Mouse (Mus musculus) c-Kit-positive CD71-positive TER-119-negative erythroid progenitor cells, embryonic 14.5 days (primary cell): Measurements from ENCODE around the gene Unc119.

Source experiments
- DNase-seq: peaks from one replicate; pipeline ENCODE4 v3.0.0-alpha.2; 2013; ENCODE audit warnings: low read depth

The Unc119 gene

DNA sequence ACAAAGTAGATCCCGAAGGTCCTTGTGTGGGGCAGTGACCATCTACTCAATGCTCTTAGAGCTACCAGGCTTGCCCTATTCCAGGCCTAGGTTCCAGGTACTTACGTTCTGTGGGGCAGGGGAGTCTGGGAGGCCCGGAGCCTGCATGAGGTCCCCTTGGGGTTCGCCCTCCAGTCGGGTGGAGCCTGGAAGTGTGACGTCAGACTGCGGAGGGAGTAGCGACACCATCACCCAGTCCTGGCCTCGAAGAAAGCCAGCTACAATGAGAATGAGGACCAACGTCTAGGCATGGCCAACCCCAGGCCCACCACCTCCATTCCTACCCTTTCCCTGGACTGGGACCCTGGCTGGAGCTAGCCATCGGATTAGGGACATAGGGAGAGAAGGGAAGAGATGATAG lies 28.4 kb downstream of the Unc119 start:
- no peak for DNase-seq

DNA sequence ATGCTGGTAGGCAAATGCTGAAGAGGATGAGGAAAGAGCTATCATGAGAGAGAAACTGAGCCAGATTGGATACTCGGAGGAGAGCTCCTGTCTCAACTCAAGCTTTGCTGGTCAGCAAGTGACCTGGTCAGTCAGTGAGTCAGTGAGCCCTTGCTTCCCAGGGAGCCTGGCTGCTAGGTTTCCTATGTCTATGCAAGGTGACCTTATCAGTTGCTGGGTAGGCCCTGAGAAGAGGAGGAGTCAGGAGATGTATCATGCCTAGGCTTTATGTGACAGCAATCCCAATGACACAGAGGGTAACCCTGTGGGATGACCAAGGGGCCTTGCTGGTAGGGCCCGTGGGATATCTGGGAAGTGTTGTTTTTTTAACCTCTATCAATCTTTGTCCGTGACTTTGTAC lies 28.9 kb downstream of the Unc119 start:
- no peak for DNase-seq

DNA sequence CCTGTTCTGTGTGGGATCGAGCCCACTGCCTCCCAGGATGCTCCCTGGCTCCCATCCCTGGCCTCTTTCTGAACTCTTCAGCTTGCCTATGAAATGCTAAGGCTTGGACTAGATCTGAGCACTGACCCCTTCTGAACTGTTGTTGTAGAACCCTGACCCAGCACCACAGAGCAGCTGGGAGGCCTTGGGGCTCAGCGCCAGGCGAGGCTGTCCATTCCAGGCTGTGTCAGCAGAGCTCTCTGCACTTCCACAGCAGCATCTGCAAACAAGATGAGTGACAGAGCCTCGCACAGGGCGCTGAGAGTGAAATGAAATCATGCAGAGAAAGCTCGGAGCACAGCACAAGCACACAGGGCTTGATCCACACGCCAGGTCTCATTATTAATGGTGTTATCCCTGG lies 29.3 kb downstream of the Unc119 start:
- DNase-seq: no peak

DNA sequence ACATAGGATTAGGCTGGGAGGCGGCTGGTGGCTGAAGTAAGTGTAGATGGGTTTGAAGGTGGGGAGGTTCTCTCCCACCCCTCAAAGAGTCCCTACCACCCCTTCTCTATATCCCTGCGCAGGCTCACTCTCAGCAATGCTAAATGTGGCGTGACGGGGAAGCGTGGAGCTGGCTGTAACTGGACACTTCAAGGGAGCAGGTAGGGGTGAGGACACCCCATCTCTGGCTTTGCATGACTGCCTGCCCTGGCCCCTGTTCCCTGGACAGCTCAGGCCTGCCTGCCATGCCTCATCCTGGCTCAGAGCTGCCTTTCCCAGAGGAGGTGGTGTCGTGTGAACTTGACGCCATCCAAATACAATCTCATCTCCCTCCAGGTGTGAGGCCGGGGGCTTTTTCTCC lies 30.9 kb downstream of the Unc119 start:
- DNase-seq: no peak

DNA sequence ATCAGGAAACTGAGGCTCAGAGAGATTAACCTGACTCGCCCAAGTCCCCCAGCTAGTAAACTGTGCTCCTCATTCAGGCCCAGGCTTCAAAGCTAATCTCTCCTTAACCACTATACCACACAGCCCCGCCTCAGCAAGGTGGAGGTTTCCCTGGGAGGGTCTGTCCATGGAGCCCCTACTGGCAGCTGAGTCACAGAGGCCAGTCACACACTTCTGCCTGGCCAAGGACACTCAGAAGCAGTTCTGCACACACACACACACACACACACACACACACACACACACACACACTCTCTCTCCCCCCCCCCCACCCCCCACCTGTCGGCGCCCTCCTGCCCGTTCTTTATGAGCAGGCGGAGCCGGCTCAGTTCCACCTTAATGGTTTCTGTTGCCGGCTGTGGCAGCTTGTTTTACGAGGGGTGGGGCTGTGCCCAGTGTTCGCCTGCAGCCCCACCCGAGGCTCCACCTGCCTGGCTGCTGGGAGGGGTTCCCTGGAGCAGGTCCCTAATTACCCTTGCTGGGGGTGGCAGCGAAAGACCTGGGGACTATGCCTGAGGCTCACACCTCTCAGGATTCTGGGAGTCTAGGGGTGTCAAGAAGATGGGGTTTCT lies 34.4 kb downstream of the Unc119 start:
- no peak for DNase-seq

DNA sequence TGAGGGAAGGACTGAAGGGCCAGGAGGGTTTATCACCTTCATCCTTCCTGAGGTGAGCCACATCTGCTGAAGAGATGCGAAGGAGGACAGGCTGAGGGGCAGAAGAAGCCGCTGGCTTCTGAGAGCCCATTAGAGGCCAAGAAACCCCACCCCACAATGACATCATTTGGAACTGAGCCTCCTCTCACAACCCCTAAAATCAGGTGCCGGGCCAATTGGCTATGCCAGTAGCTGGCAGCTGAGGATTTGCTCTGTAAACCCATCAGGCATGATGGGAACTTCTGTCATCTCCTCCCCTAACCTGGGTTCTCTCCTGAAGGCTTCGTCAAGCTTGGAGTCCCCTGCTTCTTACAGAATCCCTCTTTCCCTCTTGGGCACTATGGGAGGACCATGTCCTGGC lies 37.1 kb downstream of the Unc119 start:
- no peak for DNase-seq

DNA sequence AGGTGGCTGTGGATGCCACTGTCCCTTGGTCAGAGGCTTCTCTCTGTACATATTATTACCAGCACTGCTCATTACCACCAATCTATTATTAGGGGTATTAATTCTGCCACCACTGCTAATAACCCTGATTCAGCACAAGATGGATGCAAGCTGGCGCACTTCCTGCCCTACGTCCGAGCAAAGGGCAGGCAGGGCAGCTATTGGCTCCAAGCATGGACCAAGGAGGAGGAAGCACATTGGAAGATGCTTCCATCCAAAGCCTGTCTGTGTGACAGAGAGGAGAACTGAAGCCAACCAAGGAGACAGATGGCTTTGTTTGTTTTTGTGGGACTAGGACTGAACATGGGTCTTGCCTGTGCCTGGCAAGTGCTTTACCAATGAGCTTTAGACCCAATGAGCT lies 37.7 kb downstream of the Unc119 start:
- DNase-seq: no peak

DNA sequence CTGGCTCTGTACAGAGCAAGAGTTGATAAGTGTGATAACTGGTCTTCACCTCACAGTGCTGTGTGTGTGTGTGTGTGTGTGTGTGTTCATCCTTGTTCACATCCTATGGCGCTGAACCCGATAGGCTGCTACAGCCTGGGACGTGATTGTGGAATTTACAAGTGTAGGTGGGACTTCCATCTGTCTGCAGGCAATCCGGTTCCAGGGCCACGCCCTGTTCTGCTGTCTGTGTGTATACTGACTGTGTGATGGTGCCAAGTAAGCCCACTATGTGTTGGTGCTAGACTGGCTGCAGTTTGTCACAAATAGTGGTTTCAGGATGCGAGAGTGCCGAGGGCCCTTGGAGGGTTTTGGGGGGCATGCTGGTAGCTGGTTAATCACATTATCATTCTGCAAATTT lies 39.0 kb downstream of the Unc119 start:
- no peak for DNase-seq

DNA sequence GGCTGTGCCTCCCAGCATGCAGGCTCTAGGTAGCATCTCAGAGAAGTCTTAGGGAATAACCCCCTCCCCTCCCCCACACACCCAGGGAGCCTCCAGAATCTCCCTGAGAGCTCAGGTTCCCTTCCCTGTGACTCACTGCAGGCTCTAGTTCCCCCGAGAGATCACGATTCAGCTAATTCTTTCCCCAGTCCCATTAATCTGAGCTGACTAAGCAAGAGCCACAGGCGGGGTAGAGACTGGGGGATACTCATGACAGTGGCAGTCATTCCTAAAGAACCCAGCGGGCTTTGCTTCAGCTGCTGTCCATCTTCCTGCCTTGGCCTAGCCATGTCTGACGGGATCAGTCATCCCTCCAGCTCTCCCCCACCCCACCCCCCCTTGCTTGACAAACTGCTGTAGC lies 39.4 kb downstream of the Unc119 start:
- DNase-seq: no peak

DNA sequence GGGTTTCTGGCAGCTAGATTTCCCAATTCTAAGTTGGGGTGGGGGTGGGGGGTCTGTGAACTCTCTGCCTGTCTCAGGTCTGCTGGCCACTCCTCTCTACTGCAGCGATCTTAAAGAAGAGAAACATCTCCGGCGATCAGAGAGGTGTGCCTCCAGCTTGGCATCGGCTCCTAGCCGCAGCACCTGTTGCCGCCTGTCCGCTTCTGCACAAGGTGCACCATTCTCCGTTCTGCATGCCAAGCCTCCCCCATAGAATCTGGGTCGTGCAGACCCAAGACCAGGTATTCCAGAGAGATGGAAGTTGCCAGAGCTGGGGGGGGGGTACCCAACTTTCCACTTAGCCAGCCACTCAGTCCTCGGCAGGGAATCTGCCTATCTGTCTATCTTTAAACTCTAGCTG lies 42.5 kb downstream of the Unc119 start:
- DNase-seq: no peak

DNA sequence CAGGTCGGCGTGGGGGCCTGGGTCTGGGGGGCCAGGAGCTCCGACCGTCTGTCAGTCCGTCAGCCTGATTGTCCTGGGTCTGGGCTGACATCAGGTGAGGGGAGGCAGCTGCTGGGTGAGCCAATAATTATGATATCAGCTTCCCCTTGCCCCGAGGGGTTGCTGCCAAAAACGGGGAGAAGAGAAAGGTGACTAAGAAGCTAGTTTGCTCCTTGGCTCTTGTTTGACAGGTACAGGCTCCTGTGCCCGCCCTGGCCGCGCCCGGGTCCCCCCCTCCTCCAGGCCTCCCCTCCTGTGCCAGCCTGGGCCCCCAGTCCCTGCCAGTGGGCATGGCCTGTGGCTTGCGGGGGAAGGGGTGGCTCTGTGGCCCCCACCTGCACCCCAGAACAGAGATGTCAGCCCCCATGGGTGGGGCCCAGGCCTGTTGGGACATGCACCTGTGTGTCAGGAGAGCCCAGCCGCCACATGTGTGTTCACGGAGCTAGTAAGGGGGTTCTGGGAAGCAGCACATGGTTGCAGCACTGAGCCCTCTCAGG lies 43.3 kb downstream of the Unc119 start, which contains the start of gene Foxn1:
Gene Foxn1 (minus strand): TSS at position 51 of the 536 bp plus-strand sequence.
- no peak for DNase-seq

DNA sequence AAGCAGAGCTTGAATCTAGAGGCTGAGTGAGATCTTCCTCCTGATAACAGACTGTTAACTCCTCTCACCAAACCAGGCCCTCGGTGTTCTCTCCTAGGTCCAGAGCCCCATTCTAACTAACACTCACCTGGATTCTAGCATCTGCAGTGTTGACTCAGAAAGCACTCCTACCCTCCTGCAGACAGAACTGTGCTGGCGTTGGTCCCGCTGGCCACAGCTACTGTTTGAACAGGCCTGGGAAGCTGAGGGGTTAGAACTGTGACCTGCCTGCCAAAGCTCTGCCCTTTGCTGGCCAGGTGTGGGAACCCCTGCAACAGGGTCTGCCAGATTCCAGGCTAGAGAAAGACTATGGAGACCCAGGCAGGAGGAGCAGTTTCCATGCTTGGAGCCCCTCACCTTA lies 49.4 kb downstream of the Unc119 start:
- no peak for DNase-seq

DNA sequence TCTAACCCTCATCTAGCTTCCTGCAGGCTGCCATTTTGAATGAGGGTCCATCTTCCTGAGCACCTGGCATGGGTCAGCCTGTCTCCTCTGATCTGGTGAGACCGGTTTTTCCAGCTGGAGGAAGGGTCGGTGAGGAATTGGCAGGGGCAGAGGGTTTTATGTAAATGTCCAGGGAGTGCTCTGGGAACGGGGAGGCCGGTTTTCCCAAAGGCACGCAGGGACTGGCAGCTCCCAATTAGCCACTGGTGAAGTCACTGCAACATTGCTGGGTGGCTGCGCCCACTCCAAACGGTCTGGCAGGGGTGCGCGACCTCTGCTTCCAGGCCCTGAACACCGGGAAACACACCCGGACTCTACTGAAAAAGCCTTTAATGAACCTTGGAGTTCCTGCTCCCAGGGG lies 53.7 kb downstream of the Unc119 start:
- no peak for DNase-seq

DNA sequence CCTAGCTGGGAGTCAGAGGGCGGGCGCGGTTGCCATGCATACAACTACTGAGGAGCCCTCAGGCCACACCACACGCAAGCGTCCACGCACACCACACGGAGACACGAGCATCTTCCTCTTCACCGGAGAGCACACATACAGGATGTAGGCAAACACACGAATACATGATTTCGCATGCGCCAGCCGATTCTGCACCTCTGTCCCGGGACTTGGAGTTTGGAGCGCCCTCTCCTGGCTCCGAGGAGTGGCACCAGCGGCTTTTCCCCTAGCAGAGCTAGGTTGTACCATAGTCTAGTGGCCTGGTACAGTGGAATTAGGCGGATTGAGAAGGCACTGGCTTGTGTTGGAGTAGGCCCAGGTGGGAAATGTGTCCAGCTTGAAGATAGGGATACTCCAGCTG lies 54.1 kb downstream of the Unc119 start:
- peak; percentile 40 for DNase-seq

DNA sequence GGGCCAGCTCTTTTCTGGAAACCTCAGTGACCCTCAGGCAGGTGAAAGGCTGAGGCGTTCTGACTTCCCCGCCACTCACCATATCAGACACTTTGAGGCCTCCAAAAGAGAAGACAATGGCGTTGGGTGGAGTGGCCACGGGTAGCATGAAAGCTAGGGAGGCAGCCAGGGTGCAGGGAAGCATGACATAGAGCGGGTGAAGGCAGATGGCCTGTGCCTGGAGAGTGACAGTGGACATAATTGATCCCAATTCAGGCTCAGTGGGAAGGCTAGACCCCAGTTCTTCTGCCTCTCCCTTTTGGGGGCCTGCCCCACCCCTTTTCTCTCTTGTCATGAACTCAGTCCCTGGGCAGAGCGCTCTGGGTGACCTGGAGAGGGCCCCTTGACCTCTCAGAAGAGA lies 54.9 kb downstream of the Unc119 start:
- DNase-seq: no peak
